Mouse (Mus musculus) cerebellum, adult 2 months (tissue): ENCODE data around the gene Dock3.

Experiments
- CTCF ChIP-seq: fragments of 200-500 bp; IDR thresholded peaks from 2 replicates; pipeline ENCODE4 v1.5.1; 2011; ENCODE audit warnings: low read depth, mild to moderate bottlenecking, control low read depth, low read length, moderate library complexity, borderline replicate concordance; ENCODE audit not compliant: insufficient read depth
- POLR2A ChIP-seq: fragments of 200-500 bp; IDR thresholded peaks from 2 replicates; pipeline ENCODE4 v1.6.1; 2011; ENCODE audit warnings: low read length, control low read depth, borderline replicate concordance; ENCODE audit not compliant: insufficient read depth

DNA sequence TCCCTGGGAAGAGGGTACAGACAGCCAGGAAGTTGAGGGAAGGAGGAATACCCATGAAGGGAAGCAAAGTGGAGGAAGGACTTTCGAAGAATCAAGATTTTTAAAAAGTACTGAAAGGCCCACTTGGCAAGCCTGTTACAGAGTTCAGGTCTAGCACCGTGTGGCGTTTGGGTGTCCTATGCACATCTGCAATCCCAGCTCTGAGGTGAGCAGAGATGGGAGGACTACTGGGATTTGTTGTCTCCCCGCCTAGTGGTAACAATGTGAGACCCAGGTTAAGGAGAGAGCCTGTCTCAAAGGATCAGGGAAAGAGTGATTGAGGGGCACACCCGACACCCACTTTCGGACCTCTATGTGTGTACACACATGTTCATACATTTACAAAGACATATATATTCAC is 316.8 kb downstream of the Dock3 start:
- TF ChIP-seq CTCF = no peak
- TF ChIP-seq POLR2A = no peak
